Mouse (Mus musculus): ENCODE results near the gene Dnase2b. TPM values are rescaled to one million over a fixed set of nuclear protein-coding genes. Genes with fewer than 3 reads are reported as not detected.

The Dnase2b gene
- total RNA-seq, 1 experiment from 2014 or later = not detected

GRCm38 (mm10) chr3:146618357-146618756 lies 3.0 kb upstream of the Dnase2b start:
- ATAC-seq (ENCODE audit: extremely low read depth, insufficient number of reproducible peaks, low FRiP score, poor library complexity, severe bottlenecking) = no peak

GRCm38 (mm10) chr3:146617946-146618345 lies 2.5 kb upstream of the Dnase2b start:
- no peak for ATAC-seq (ENCODE audit: extremely low read depth, insufficient number of reproducible peaks, low FRiP score, poor library complexity, severe bottlenecking)

- peak; percentile 71 for ATAC-seq (ENCODE audit: extremely low read depth, insufficient number of reproducible peaks, low FRiP score, poor library complexity, severe bottlenecking)
Observed at GRCm38 (mm10) chr3:146616533-146617283, 1.3 kb upstream of the Dnase2b start.

GRCm38 (mm10) chr3:146611821-146612220 lies 3.6 kb downstream of the Dnase2b start:
- no peak for ATAC-seq (ENCODE audit: extremely low read depth, insufficient number of reproducible peaks, low FRiP score, poor library complexity, severe bottlenecking)

- ATAC-seq (ENCODE audit: extremely low read depth, insufficient number of reproducible peaks, low FRiP score, poor library complexity, severe bottlenecking) = no peak
Observed at GRCm38 (mm10) chr3:146611261-146611660, 4.1 kb downstream of the Dnase2b start.

- no peak for ATAC-seq (ENCODE audit: extremely low read depth, insufficient number of reproducible peaks, low FRiP score, poor library complexity, severe bottlenecking)
Observed at GRCm38 (mm10) chr3:146610322-146610721, 5.1 kb downstream of the Dnase2b start.

GRCm38 (mm10) chr3:146607368-146607767 lies 8.0 kb downstream of the Dnase2b start:
- no peak for ATAC-seq (ENCODE audit: extremely low read depth, insufficient number of reproducible peaks, low FRiP score, poor library complexity, severe bottlenecking)

GRCm38 (mm10) chr3:146604647-146605046 lies 10.7 kb downstream of the Dnase2b start:
- no peak for ATAC-seq (ENCODE audit: extremely low read depth, insufficient number of reproducible peaks, low FRiP score, poor library complexity, severe bottlenecking)

GRCm38 (mm10) chr3:146602531-146602930 lies 12.9 kb downstream of the Dnase2b start:
- ATAC-seq (ENCODE audit: extremely low read depth, insufficient number of reproducible peaks, low FRiP score, poor library complexity, severe bottlenecking) = no peak

DNA sequence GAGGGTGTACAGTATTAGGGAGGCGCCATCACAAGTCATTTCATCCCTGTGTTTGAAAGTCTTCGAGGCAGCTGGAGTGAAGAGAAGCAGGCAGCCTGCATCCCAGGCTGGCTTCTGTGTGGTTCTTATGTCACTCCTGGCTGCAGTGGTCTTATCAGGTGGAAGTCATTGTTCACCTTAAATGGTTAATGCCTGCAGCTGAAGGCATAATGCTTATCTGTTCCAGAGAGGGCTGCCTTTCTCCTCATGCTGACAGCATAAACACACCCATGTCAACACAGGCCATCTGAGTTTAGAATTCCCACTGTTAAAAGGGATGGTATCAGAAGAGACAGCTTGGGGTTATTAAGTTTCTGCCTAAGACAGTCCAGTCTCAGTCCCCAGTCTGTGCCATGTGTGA lies 14.2 kb downstream of the Dnase2b start:
- no peak for ATAC-seq (ENCODE audit: extremely low read depth, insufficient number of reproducible peaks, low FRiP score, poor library complexity, severe bottlenecking)

DNA sequence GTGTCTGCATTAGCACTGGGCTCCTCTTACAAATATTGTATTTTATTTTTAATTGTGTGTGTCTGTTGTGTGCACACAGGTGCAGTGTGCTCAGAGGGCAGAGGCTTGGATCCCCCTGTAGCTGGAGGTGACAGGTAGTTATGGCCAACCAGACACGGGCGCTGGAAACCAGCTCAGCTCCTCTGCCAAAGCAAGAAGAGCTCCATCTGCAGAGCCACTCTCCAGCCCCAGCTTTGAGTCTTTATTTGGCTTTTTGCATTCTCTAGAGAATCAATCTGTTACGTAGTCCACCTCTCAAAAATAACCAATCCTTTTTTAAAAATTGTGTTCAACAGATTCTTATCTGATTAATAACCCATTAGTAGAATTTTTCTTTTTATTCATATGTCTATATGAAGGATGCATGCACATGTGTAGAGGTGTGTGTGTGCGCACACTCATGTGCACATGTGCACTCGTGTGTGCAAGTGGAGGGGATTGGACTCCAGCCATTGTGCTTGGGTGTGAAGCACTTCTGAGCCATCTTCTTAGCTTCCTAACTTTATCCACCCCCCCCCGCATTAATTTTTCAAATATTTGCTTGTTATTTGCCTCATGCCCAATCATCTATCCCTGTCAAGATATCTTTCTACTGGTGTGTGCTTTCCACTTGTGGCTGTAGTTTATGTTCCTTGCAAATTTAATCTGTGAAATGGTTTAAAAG lies 16.0 kb downstream of the Dnase2b start:
- ATAC-seq (ENCODE audit: extremely low read depth, insufficient number of reproducible peaks, low FRiP score, poor library complexity, severe bottlenecking) = no peak

GRCm38 (mm10) chr3:146598411-146598810 lies 17.0 kb downstream of the Dnase2b start:
- no peak for ATAC-seq (ENCODE audit: extremely low read depth, insufficient number of reproducible peaks, low FRiP score, poor library complexity, severe bottlenecking)

DNA sequence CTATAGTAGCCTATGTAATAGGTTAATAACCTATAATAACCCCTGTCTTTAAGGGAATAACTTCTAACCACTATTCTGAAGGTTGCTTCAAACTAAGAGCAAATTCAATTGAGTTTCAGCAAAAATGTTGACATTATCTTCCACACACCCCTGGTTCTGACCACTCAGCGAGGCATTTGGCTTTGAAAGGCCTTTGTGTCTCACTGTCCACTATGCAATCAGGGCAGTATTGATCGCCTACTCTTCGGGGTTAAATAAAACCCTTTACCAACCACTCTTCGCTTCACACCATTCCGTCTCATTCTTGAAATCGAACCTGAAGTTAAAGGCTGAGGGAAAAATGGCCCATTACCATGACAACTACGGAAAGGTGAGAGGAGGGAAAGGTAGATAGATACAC lies 18.5 kb downstream of the Dnase2b start:
- no peak for ATAC-seq (ENCODE audit: extremely low read depth, insufficient number of reproducible peaks, low FRiP score, poor library complexity, severe bottlenecking)

DNA sequence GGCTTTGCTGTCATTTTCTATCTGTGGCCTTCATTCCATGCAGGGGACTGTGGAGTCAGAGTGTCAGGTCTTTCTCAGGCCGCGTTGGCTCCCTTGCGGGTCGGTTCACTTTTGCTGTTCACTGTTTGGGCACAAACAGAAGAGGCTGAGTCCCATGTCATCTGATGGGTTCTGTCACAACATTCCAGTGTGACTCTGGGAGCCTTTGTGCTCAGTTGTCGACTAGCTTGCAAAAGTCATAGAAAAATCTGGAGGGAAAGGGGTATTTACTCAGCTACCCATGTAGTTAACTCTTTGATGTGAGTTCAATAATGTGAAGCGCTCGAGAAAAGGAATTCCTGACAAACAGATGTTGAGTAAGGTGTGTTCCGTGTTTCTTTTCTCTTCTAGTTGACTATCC lies 19.0 kb downstream of the Dnase2b start:
- ATAC-seq (ENCODE audit: extremely low read depth, insufficient number of reproducible peaks, low FRiP score, poor library complexity, severe bottlenecking) = no peak

- no peak for ATAC-seq (ENCODE audit: extremely low read depth, insufficient number of reproducible peaks, low FRiP score, poor library complexity, severe bottlenecking)
Observed at GRCm38 (mm10) chr3:146595440-146595839, 20.0 kb downstream of the Dnase2b start.

DNA sequence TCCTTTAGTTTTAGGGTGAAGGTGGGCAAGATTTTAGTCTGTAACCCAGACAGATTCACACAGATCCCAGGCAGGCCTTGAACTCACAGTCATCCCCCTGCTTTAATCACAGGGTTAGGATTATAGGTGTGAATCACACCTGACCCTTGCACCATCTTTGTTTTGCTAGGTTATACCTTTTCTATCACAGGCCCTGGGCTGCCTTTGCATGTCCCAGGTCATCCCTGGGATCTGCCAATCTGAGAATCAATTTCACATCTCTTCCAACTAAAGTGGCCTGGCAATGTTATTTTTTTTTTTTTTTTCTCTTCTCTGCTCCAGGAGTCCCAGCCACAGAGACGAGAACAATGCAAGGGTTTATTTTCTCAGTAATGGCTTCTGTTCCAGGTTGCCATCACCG lies 23.8 kb downstream of the Dnase2b start:
- ATAC-seq (ENCODE audit: extremely low read depth, insufficient number of reproducible peaks, low FRiP score, poor library complexity, severe bottlenecking) = no peak

GRCm38 (mm10) chr3:146591159-146591558 lies 24.2 kb downstream of the Dnase2b start:
- ATAC-seq (ENCODE audit: extremely low read depth, insufficient number of reproducible peaks, low FRiP score, poor library complexity, severe bottlenecking) = no peak

DNA sequence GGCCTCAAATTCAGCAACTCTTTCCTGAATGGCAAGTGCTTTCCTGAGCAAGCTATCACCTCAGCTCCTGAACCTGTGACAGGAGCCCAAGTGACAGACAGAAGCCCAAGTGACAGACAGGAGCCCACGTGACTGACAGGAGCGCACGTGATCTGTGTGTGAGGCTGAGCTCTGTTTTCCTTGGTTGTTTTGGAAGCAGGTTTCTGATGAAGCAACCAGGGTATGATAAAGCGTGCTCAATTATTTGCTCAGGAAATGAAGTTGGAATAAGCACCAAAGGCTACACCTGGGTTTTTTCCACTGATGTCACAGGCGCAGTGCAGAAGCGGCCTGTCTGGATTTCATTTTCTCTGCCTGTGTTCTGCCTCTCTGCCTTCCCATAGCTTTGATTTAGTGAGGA lies 25.9 kb downstream of the Dnase2b start:
- ATAC-seq (ENCODE audit: extremely low read depth, insufficient number of reproducible peaks, low FRiP score, poor library complexity, severe bottlenecking) = no peak

DNA sequence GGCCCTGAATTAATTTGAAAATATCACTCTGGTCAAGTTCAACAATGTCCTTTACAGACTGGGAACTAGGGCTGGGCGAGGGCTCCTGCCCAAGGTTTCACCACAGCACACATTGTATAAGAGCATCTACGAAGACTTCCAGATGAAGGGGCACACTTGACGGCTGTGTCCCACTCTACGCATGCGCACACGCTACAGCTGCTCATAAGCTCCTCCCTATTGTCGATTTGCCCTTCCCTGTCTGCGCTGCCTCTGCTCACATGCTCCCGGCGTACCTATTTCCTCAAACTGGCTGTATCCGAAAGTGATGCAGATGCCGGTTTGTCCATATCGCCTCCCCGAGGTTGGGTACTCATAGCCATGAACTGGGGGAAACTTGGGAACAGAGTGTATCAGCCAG lies 28.8 kb downstream of the Dnase2b start:
- ATAC-seq (ENCODE audit: extremely low read depth, insufficient number of reproducible peaks, low FRiP score, poor library complexity, severe bottlenecking) = no peak

DNA sequence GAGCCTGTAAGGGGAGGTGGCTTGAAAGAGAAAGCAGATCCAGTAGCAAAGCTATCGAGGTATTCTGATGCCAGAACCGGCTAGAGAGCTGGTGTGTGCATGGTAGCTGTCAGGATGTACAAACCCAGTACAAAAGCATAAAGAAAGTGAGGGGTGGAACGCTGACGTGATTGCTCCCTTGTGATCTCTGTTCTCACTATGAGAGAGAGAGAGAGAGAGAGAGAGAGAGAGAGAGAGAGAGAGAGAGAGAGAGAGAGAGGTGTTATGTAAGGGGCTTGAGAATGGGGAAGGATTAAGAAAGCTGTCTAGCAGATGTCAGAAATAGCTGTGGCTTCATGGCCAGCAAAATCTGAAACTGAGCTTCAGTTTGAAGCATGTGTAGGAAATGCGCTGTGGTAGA lies 31.5 kb downstream of the Dnase2b start:
- ATAC-seq (ENCODE audit: extremely low read depth, insufficient number of reproducible peaks, low FRiP score, poor library complexity, severe bottlenecking) = no peak
